Mouse (Mus musculus) erythroblast, embryonic 14.5 days (primary cell): ENCODE results near the gene Adam12.

Source experiments
- GATA1 ChIP-seq: IDR thresholded peaks from 2 replicates; pipeline ENCODE4 v1.6.1; 2012; ENCODE audit warnings: low read length, inconsistent platforms, mixed read lengths
- TAL1 ChIP-seq: IDR thresholded peaks from 3 replicates; pipeline ENCODE4 v1.6.1; 2012; ENCODE audit warnings: low read length, inconsistent platforms, mixed read lengths

- TF ChIP-seq GATA1 (no peak), TAL1 (no peak)
These were observed 147.0 kb downstream of the Adam12 start for GRCm38 (mm10) chr7:134084926-134085325.
